Mouse (Mus musculus) bone marrow, adult 2 months (tissue): ENCODE data around the gene Rnf157.

Experiments used
- CTCF ChIP-seq: fragments of 200-500 bp; IDR thresholded peaks from 2 replicates; pipeline ENCODE4 v1.5.1; 2011; ENCODE audit warnings: low read length, control low read depth; ENCODE audit not compliant: control insufficient read depth, insufficient read depth
- POLR2A ChIP-seq: fragments of 200-500 bp; IDR thresholded peaks from 2 replicates; pipeline ENCODE4 v1.6.1; 2011; ENCODE audit warnings: low read depth, mild to moderate bottlenecking, control low read depth, low read length, borderline replicate concordance; ENCODE audit not compliant: control insufficient read depth

- no peak for TF ChIP-seq POLR2A
- TF ChIP-seq CTCF = no peak
Measured at GRCm38 (mm10) chr11:116365432-116365831, 47.4 kb downstream of the Rnf157 start.
